Mouse (Mus musculus) midbrain, embryonic 16.5 days (tissue): ENCODE measurements around the gene Fkbp10. TPM values are rescaled to one million over a fixed set of nuclear protein-coding genes. Genes with fewer than 3 reads are reported as not detected.

ENCODE experiments used
- ATAC-seq: fragments of 200-750 bp; cut with Nextera tagmentation; 2 replicates; pipeline ENCODE4 v1.8.0; 2017; ENCODE audit warnings: moderate TSS enrichment
- H3K27ac ChIP-seq: fragments of 300-500 bp; sonication (generic); 2 replicates; pipeline ENCODE4 v1.5.1; 2014; ENCODE audit warnings: mild to moderate bottlenecking, low read length, mixed read lengths
- H3K27me3 ChIP-seq: fragments of 300-500 bp; sonication (generic); 2 replicates; pipeline ENCODE4 v1.6.1; 2014; ENCODE audit warnings: low read depth, low read length, mixed read lengths; ENCODE audit not compliant: control insufficient read depth, insufficient read depth
- H3K36me3 ChIP-seq: fragments of 300-500 bp; sonication (generic); 2 replicates; pipeline ENCODE4 v1.6.1; 2014; ENCODE audit warnings: mild to moderate bottlenecking, low read length, moderate library complexity, mixed read lengths; ENCODE audit not compliant: control insufficient read depth, insufficient read depth
- H3K4me1 ChIP-seq: fragments of 300-500 bp; sonication (generic); 2 replicates; pipeline ENCODE4 v1.6.1; 2014; ENCODE audit warnings: mild to moderate bottlenecking, low read length, mixed read lengths; ENCODE audit not compliant: control insufficient read depth, insufficient read depth
- H3K4me2 ChIP-seq: fragments of 300-500 bp; sonication (generic); 2 replicates; pipeline ENCODE4 v1.6.1; 2014; ENCODE audit warnings: mild to moderate bottlenecking, low read length, mixed read lengths
- H3K4me3 ChIP-seq: fragments of 300-500 bp; sonication (generic); 2 replicates; pipeline ENCODE4 v1.5.1; 2014; ENCODE audit warnings: low read depth, mild to moderate bottlenecking, low read length, moderate library complexity, mixed read lengths
- H3K9ac ChIP-seq: fragments of 300-500 bp; sonication (generic); 2 replicates; pipeline ENCODE4 v1.6.1; 2014; ENCODE audit warnings: low read depth, low read length, mixed read lengths
- H3K9me3 ChIP-seq: fragments of 300-500 bp; sonication (generic); replicated peaks from 2 replicates; pipeline ENCODE4 v1.6.1; 2014; ENCODE audit warnings: mild to moderate bottlenecking, low read length, mixed read lengths; ENCODE audit not compliant: control insufficient read depth, poor library complexity, severe bottlenecking
- WGBS: fragments of 180-500 bp; shearing (Covaris S2); extraction: QIAGEN DNeasy Blood & Tissue Kit; methylation state at CpG from one replicate; pipeline ENCODE4 v1.1.7; 2014; 5-methylcytosine and 5-hydroxymethylcytosine counted together
- polyA plus RNA-seq: library from polyadenylated mRNA; unstranded; fragments of >200 nt; fragmentation: Nextera tagmentation; extraction: Ambion mirVana; gene quantifications from 2 replicates; pipeline ENCODE4 v1.2.1, GENCODE M21; 2015

Gene Fkbp10
- polyA plus RNA-seq, 1 experiment from 2014 or later = 19.6 TPM

GRCm38 (mm10) chr11:100435678-100436246 is 20.3 kb downstream of the Fkbp10 start:
- no peaks in the 10 kb centered on the region for H3K27me3 ChIP-seq
- ATAC-seq = no peak
- no peak overlapping the region for H3K4me2 ChIP-seq
- H3K9ac ChIP-seq = no peak overlapping the region
- no peaks in the 10 kb centered on the region for H3K9me3 ChIP-seq
- H3K27ac ChIP-seq = no peak overlapping the region
- peaks cover 14% of the 10 kb centered on the region; the same call in 1 of the 2 replicates for H3K36me3 ChIP-seq
- no peak overlapping the region for H3K4me3 ChIP-seq
- WGBS = 45% methylated on average over 9 of the region's 9 CpGs
- peaks cover 11% of the 10 kb centered on the region for H3K4me1 ChIP-seq

GRCm38 (mm10) chr11:100437901-100438300 is 22.4 kb downstream of the Fkbp10 start:
- Histone ChIP-seq H3K27me3 (no peaks in the 10 kb centered on the region), H3K4me1 (peaks cover 15% of the 10 kb centered on the region), H3K9me3 (no peaks in the 10 kb centered on the region), H3K4me3 (no peak overlapping the region), H3K36me3 (peaks cover 9% of the 10 kb centered on the region; the same call in 1 of the 2 replicates), H3K27ac (no peak overlapping the region), H3K9ac (no peak overlapping the region), H3K4me2 (no peak overlapping the region)
- 82% methylated on average over 1 of the region's 1 CpGs for WGBS
- no peak for ATAC-seq

- no peaks in the 10 kb centered on the region for H3K27me3 ChIP-seq
- peaks cover 6% of the 10 kb centered on the region; the same call in 1 of the 2 replicates for H3K36me3 ChIP-seq
- peaks cover 15% of the 10 kb centered on the region for H3K4me1 ChIP-seq
- H3K4me3 ChIP-seq = peak overlapping the region; percentile 89
- peak; percentile 97 for ATAC-seq
- H3K4me2 ChIP-seq = peak overlapping the region; percentile 78
- no peaks in the 10 kb centered on the region for H3K9me3 ChIP-seq
- peak overlapping the region; percentile 95 for H3K9ac ChIP-seq
- peak overlapping the region; percentile 79 for H3K27ac ChIP-seq
- WGBS = under 1% methylated on average over 52 of the region's 52 CpGs
Measured at GRCm38 (mm10) chr11:100440691-100441522, 25.4 kb downstream of the Fkbp10 start.

GRCm38 (mm10) chr11:100441797-100442196 is 26.3 kb downstream of the Fkbp10 start, which contains the start of the genes Nt5c3b and Klhl10:
Nt5c3b (minus strand) TSS chr11:100441808.
Klhl10 (plus strand) TSS chr11:100441917.
- 0 out of 2 replicates have a peak, but pooled peaks have one; percentile 14 for ATAC-seq
- Histone ChIP-seq H3K9ac (peak within 1 kb of the TSS; percentile 95), H3K36me3 (0 out of 2 replicates have a peak, but pooled peaks cover 3% of the 10 kb centered on the region)

GRCm38 (mm10) chr11:100442625-100443024 is 27.1 kb downstream of the Fkbp10 start:
- no peak for ATAC-seq
- H3K9ac ChIP-seq = no peak overlapping the region
- H3K9me3 ChIP-seq = no peaks in the 10 kb centered on the region
- no peak overlapping the region for H3K27ac ChIP-seq
- 81% methylated on average over 6 of the region's 6 CpGs for WGBS
- H3K4me3 ChIP-seq = no peak overlapping the region
- peaks cover 15% of the 10 kb centered on the region for H3K4me1 ChIP-seq
- H3K27me3 ChIP-seq = no peaks in the 10 kb centered on the region
- H3K36me3 ChIP-seq = no peaks in the 10 kb centered on the region
- H3K4me2 ChIP-seq = no peak overlapping the region

More at GRCm38 (mm10) chr11:100441797-100442196, 26.3 kb downstream of the Fkbp10 start, which contains the start of the genes Nt5c3b and Klhl10:
- 91% methylated on average over 8 of the region's 8 CpGs for WGBS
- Histone ChIP-seq H3K9me3 (no peaks in the 10 kb centered on the region), H3K27me3 (no peaks in the 10 kb centered on the region), H3K4me3 (peak within 1 kb of the TSS; percentile 89), H3K4me2 (peak within 1 kb of the TSS; percentile 78), H3K27ac (peak within 1 kb of the TSS; percentile 79), H3K4me1 (peaks cover 15% of the 10 kb centered on the region)

GRCm38 (mm10) chr11:100457247-100457646 is 41.8 kb downstream of the Fkbp10 start:
- Histone ChIP-seq H3K4me1 (0 out of 2 replicates have a peak, but pooled peaks cover 2% of the 10 kb centered on the region), H3K27ac (no peak overlapping the region), H3K9me3 (no peaks in the 10 kb centered on the region), H3K4me3 (no peak overlapping the region), H3K36me3 (peaks cover 7% of the 10 kb centered on the region; the same call in 1 of the 2 replicates), H3K4me2 (no peak overlapping the region), H3K27me3 (no peaks in the 10 kb centered on the region), H3K9ac (no peak overlapping the region)
- 86% methylated on average over 4 of the region's 4 CpGs for WGBS
- ATAC-seq = no peak

GRCm38 (mm10) chr11:100457711-100458110 is 42.2 kb downstream of the Fkbp10 start:
- peaks cover 10% of the 10 kb centered on the region; the same call in 1 of the 2 replicates for H3K36me3 ChIP-seq
- no peak overlapping the region for H3K4me2 ChIP-seq
- H3K27ac ChIP-seq = no peak overlapping the region
- no peak for ATAC-seq
- H3K9ac ChIP-seq = no peak overlapping the region
- H3K27me3 ChIP-seq = no peaks in the 10 kb centered on the region
- H3K4me1 ChIP-seq = 0 out of 2 replicates have a peak, but pooled peaks cover 2% of the 10 kb centered on the region
- WGBS = 95% methylated on average over 5 of the region's 5 CpGs
- H3K4me3 ChIP-seq = no peak overlapping the region
- H3K9me3 ChIP-seq = no peaks in the 10 kb centered on the region

- no peak for ATAC-seq
- H3K4me3 ChIP-seq = no peak overlapping the region
Measured at GRCm38 (mm10) chr11:100462699-100463098, 47.2 kb downstream of the Fkbp10 start.

More at GRCm38 (mm10) chr11:100462699-100463098, 47.2 kb downstream of the Fkbp10 start:
- peaks cover 10% of the 10 kb centered on the region; the same call in 1 of the 2 replicates for H3K36me3 ChIP-seq
- H3K27me3 ChIP-seq = no peaks in the 10 kb centered on the region
- no peak overlapping the region for H3K9ac ChIP-seq
- 0 out of 2 replicates have a peak, but pooled peaks cover 2% of the 10 kb centered on the region for H3K4me1 ChIP-seq
- H3K4me2 ChIP-seq = no peak overlapping the region
- H3K27ac ChIP-seq = no peak overlapping the region
- no peaks in the 10 kb centered on the region for H3K9me3 ChIP-seq
- WGBS = 95% methylated on average over 10 of the region's 10 CpGs
